Mouse (Mus musculus) limb, embryonic 10.5 days (tissue): ENCODE results near the gene Olfr414. TPM values are rescaled to one million over a fixed set of nuclear protein-coding genes. Genes with fewer than 3 reads are reported as not detected.

Source experiments
- polyA plus RNA-seq: library from polyadenylated mRNA; unstranded; fragments of >200 nt; fragmentation: Nextera tagmentation; extraction: Ambion mirVana; gene quantifications from 2 replicates; pipeline ENCODE4 v1.2.1, GENCODE M21; 2016

Olfr414 gene
- polyA plus RNA-seq, 1 experiment from 2014 or later = not detected

Other genes with a start within 250 kb of the Olfr414 start
- not detected in 2 replicates for gene Olfr419, start 172.0 kb upstream of the Olfr414 start, polyA plus RNA-seq
- gene Mptx1, start 93.5 kb upstream of the Olfr414 start, polyA plus RNA-seq = not detected in 2 replicates
- not detected in 2 replicates for gene Olfr417, start 58.9 kb upstream of the Olfr414 start, polyA plus RNA-seq
- not detected in 2 replicates for gene Olfr248, start 33.0 kb upstream of the Olfr414 start, polyA plus RNA-seq
- not detected in 2 replicates for gene Olfr220, start 18.0 kb downstream of the Olfr414 start, polyA plus RNA-seq
- gene Fmn2, start 77.8 kb downstream of the Olfr414 start, polyA plus RNA-seq = 0.73 and 1.2 TPM in 2 replicates